Mouse (Mus musculus) gastrocnemius, postnatal 4 days (tissue): ENCODE data around the gene Aldh3b3. TPM values are rescaled to one million over a fixed set of nuclear protein-coding genes. Genes with fewer than 3 reads are reported as not detected.

Experiments
- total RNA-seq, 2 experiments: library from RNA; stranded (reverse); gene quantifications; 2 replicates each; pipeline ENCODE4 v1.2.3; 2021

Aldh3b3 gene
- total RNA-seq, 2 experiments from 2014 or later: 0.08 to 0.12 TPM

Other genes with a start within 250 kb of the Aldh3b3 start
- gene Kmt5b, start 191.2 kb upstream of the Aldh3b3 start, total RNA-seq: 10 to 100 TPM; 34.5 to 37.1 TPM
- 10 to 100 TPM; 13.6 to 14.9 TPM for gene Chka, start 106.9 kb upstream of the Aldh3b3 start, total RNA-seq
- gene Tcirg1, start 51.5 kb upstream of the Aldh3b3 start, total RNA-seq: 10 to 100 TPM; 25.9 to 34.5 TPM
- gene Ndufs8, start 45.9 kb upstream of the Aldh3b3 start, total RNA-seq: 100 to 1,000 TPM; 182 to 186 TPM
- gene Aldh3b1, start 28.8 kb upstream of the Aldh3b3 start, total RNA-seq: 1 to 10 TPM; 6.7 to 7.1 TPM
- 10 to 100 TPM; 25.8 to 26.8 TPM for gene Unc93b1, start 23.5 kb upstream of the Aldh3b3 start, total RNA-seq
- gene Aldh3b2, start 13.7 kb downstream of the Aldh3b3 start, total RNA-seq: 1 to 10 TPM in 1 of 2 experiments, under 1 TPM in 1; 0.88 to 1.7 TPM
- gene Acy3, start 27.9 kb downstream of the Aldh3b3 start, total RNA-seq: 1 to 10 TPM; 7.0 to 7.6 TPM
- gene Tbx10, start 34.1 kb downstream of the Aldh3b3 start, total RNA-seq: not detected
- gene Nudt8, start 41.9 kb downstream of the Aldh3b3 start, total RNA-seq: 10 to 100 TPM; 18.5 to 19.0 TPM
- under 1 TPM; 0.49 to 0.74 TPM for gene Gm49405, start 42.0 kb downstream of the Aldh3b3 start, total RNA-seq
- gene Doc2g, start 44.7 kb downstream of the Aldh3b3 start, total RNA-seq: 1 to 10 TPM; 1.1 to 2.4 TPM
- gene Ndufv1, start 54.2 kb downstream of the Aldh3b3 start, total RNA-seq: 100 to 1,000 TPM; 314 to 350 TPM
- 100 to 1,000 TPM; 205 to 221 TPM for gene Gstp1, start 79.3 kb downstream of the Aldh3b3 start, total RNA-seq
- 10 to 100 TPM; 40.2 to 49.5 TPM for gene Gstp2, start 87.4 kb downstream of the Aldh3b3 start, total RNA-seq
- 1 to 10 TPM in 1 of 2 experiments, not detected in 1; 1.1 TPM for gene Gstp3, start 100.9 kb downstream of the Aldh3b3 start, total RNA-seq
- not detected for gene Cabp2, start 122.9 kb downstream of the Aldh3b3 start, total RNA-seq
- gene Cdk2ap2, start 138.5 kb downstream of the Aldh3b3 start, total RNA-seq: 10 to 100 TPM; 22.9 to 23.9 TPM
- gene Pitpnm1, start 141.4 kb downstream of the Aldh3b3 start, total RNA-seq: 1 to 10 TPM; 6.1 to 7.3 TPM
- 10 to 100 TPM; 49.9 to 61.1 TPM for gene Aip, start 167.2 kb downstream of the Aldh3b3 start, total RNA-seq
- gene Gpr152, start 181.1 kb downstream of the Aldh3b3 start, total RNA-seq: not detected
- not detected for gene Cabp4, start 185.4 kb downstream of the Aldh3b3 start, total RNA-seq
- 10 to 100 TPM; 73.6 to 74.5 TPM for gene Coro1b, start 190.0 kb downstream of the Aldh3b3 start, total RNA-seq
- gene Ptprcap, start 195.0 kb downstream of the Aldh3b3 start, total RNA-seq: 1 to 10 TPM; 1.9 to 2.2 TPM
- 10 to 100 TPM; 34.7 to 38.0 TPM for gene Rps6kb2, start 204.7 kb downstream of the Aldh3b3 start, total RNA-seq
- gene Carns1, start 216.8 kb downstream of the Aldh3b3 start, total RNA-seq: 10 to 100 TPM; 65.5 to 69.4 TPM
- gene Tbc1d10c, start 232.6 kb downstream of the Aldh3b3 start, total RNA-seq: 1 to 10 TPM; 5.1 to 5.2 TPM
- 100 to 1,000 TPM; 432 to 472 TPM for gene Ppp1ca, start 233.4 kb downstream of the Aldh3b3 start, total RNA-seq
- 1 to 10 TPM; 7.3 to 8.3 TPM for gene Rad9a, start 243.0 kb downstream of the Aldh3b3 start, total RNA-seq